Mouse (Mus musculus) midbrain, embryonic 13.5 days (tissue): ENCODE results near the gene Clec4a3. TPM values are rescaled to one million over a fixed set of nuclear protein-coding genes. Genes with fewer than 3 reads are reported as not detected.
"Not testable (repeated sequence)": the region's sequence is repeated elsewhere in the genome, so short reads cannot be mapped to it uniquely, and the experiment has no call there.

Experiments used
- ATAC-seq: fragments of 200-750 bp; cut with Nextera tagmentation; 2 replicates; pipeline ENCODE4 v1.8.0; 2017; ENCODE audit warnings: mild to moderate bottlenecking, moderate TSS enrichment, moderate library complexity
- H3K27ac ChIP-seq: fragments of 300-500 bp; sonication (generic); 2 replicates; pipeline ENCODE4 v1.5.1; 2015; ENCODE audit warnings: inconsistent platforms, mild to moderate bottlenecking, moderate library complexity
- H3K27me3 ChIP-seq: fragments of 300-500 bp; sonication (generic); 2 replicates; pipeline ENCODE4 v1.6.1; 2015; ENCODE audit warnings: mild to moderate bottlenecking, inconsistent platforms
- H3K36me3 ChIP-seq: fragments of 300-500 bp; sonication (generic); 2 replicates; pipeline ENCODE4 v1.6.1; 2015; ENCODE audit warnings: mild to moderate bottlenecking, inconsistent platforms
- H3K4me1 ChIP-seq: fragments of 300-500 bp; sonication (generic); replicated peaks from 2 replicates; pipeline ENCODE4 v1.6.1; 2015; ENCODE audit warnings: inconsistent platforms
- H3K4me2 ChIP-seq: fragments of 300-500 bp; sonication (generic); replicated peaks from 2 replicates; pipeline ENCODE4 v1.6.1; 2015; ENCODE audit warnings: moderate library complexity, mild to moderate bottlenecking, inconsistent platforms
- H3K4me3 ChIP-seq: fragments of 300-500 bp; sonication (generic); replicated peaks from 2 replicates; pipeline ENCODE4 v1.5.1; 2015; ENCODE audit warnings: mild to moderate bottlenecking, inconsistent platforms
- H3K9ac ChIP-seq: fragments of 300-500 bp; sonication (generic); replicated peaks from 2 replicates; pipeline ENCODE4 v1.6.1; 2015; ENCODE audit warnings: mild to moderate bottlenecking, inconsistent platforms
- H3K9me3 ChIP-seq: fragments of 300-500 bp; sonication (generic); 2 replicates; pipeline ENCODE4 v1.6.1; 2016; ENCODE audit warnings: mild to moderate bottlenecking, inconsistent platforms
- WGBS: fragments of 180-500 bp; shearing (Covaris S2); methylation state at CpG from one replicate; pipeline ENCODE4 v1.1.7; 2015; 5-methylcytosine and 5-hydroxymethylcytosine counted together
- polyA plus RNA-seq: library from polyadenylated mRNA; unstranded; fragments of >200 nt; fragmentation: Nextera tagmentation; extraction: Ambion mirVana; gene quantifications from 2 replicates; pipeline ENCODE4 v1.2.1, GENCODE M21; 2015

Gene Clec4a3
- 0.92 and 0.94 TPM in 2 replicates for polyA plus RNA-seq

- H3K27me3 ChIP-seq, result no peaks in the 10 kb centered on the region
- no peaks in the 10 kb centered on the region for H3K4me1 ChIP-seq
- WGBS, result 86% methylated on average over 8 of the region's 8 CpGs
- no peak within 1 kb of the TSS for H3K27ac ChIP-seq
- no peak within 1 kb of the TSS for H3K4me2 ChIP-seq
- no peak within 1 kb of the TSS for H3K9ac ChIP-seq
- ATAC-seq, result no peak
- no peak within 1 kb of the TSS for H3K4me3 ChIP-seq
- no peaks in the 10 kb centered on the region for H3K36me3 ChIP-seq
- H3K9me3 ChIP-seq, result no peaks in the 10 kb centered on the region
Observed at GRCm38 (mm10) chr6:122952401-122952800, at the start of gene Clec4a3. Clec4a3 (plus strand) TSS chr6:122952515.

- Histone ChIP-seq H3K9ac (no peak overlapping the region), H3K9me3 (no peaks in the 10 kb centered on the region), H3K4me2 (no peak overlapping the region), H3K27ac (no peak overlapping the region), H3K36me3 (no peaks in the 10 kb centered on the region), H3K27me3 (no peaks in the 10 kb centered on the region), H3K4me3 (no peak overlapping the region), H3K4me1 (no peaks in the 10 kb centered on the region)
- WGBS, result 90% methylated on average over 4 of the region's 4 CpGs
- ATAC-seq, result no peak
Observed at GRCm38 (mm10) chr6:122919922-122920321, 32.4 kb upstream of the Clec4a3 start.

- 71% methylated on average over 4 of the region's 4 CpGs for WGBS
- H3K4me1 ChIP-seq, result no peaks in the 10 kb centered on the region
- H3K9ac ChIP-seq, result no peak within 1 kb of the TSS
- H3K36me3 ChIP-seq, result no peaks in the 10 kb centered on the region
- H3K27ac ChIP-seq, result no peak within 1 kb of the TSS
- no peaks in the 10 kb centered on the region for H3K27me3 ChIP-seq
- H3K9me3 ChIP-seq, result no peaks in the 10 kb centered on the region
- H3K4me2 ChIP-seq, result no peak within 1 kb of the TSS
- no peak within 1 kb of the TSS for H3K4me3 ChIP-seq
- no peak for ATAC-seq
Observed at GRCm38 (mm10) chr6:122921451-122921850, 30.9 kb upstream of the Clec4a3 start, which contains the start of gene Clec4a1. Clec4a1 (plus strand) TSS chr6:122921848.

- no peaks in the 10 kb centered on the region for H3K9me3 ChIP-seq
- H3K4me3 ChIP-seq, result no peak overlapping the region
- WGBS, result 92% methylated on average over 3 of the region's 3 CpGs
- H3K27ac ChIP-seq, result no peak overlapping the region
- H3K4me1 ChIP-seq, result no peaks in the 10 kb centered on the region
- H3K36me3 ChIP-seq, result no peaks in the 10 kb centered on the region
- H3K9ac ChIP-seq, result no peak overlapping the region
- ATAC-seq, result no peak
- H3K27me3 ChIP-seq, result no peaks in the 10 kb centered on the region
- H3K4me2 ChIP-seq, result no peak overlapping the region
Observed at GRCm38 (mm10) chr6:122934845-122935244, 17.5 kb upstream of the Clec4a3 start.

GRCm38 (mm10) chr6:122939618-122940017 is 12.7 kb upstream of the Clec4a3 start:
- Histone ChIP-seq H3K9me3 (no peaks in the 10 kb centered on the region), H3K27ac (no peak overlapping the region), H3K4me3 (no peak overlapping the region), H3K27me3 (no peaks in the 10 kb centered on the region), H3K4me1 (no peaks in the 10 kb centered on the region), H3K36me3 (no peaks in the 10 kb centered on the region), H3K4me2 (no peak overlapping the region), H3K9ac (no peak overlapping the region)
- WGBS, result 89% methylated on average over 5 of the region's 5 CpGs
- ATAC-seq, result no peak

- Histone ChIP-seq H3K36me3 (no peaks in the 10 kb centered on the region), H3K4me1 (no peaks in the 10 kb centered on the region), H3K27me3 (no peaks in the 10 kb centered on the region), H3K27ac (no peak overlapping the region), H3K4me3 (no peak overlapping the region), H3K4me2 (no peak overlapping the region), H3K9ac (no peak overlapping the region), H3K9me3 (no peaks in the 10 kb centered on the region)
- 90% methylated on average over 2 of the region's 2 CpGs for WGBS
- no peak for ATAC-seq
Observed at GRCm38 (mm10) chr6:122946760-122947159, 5.6 kb upstream of the Clec4a3 start.

GRCm38 (mm10) chr6:122964562-122964961 is 12.2 kb downstream of the Clec4a3 start:
- no peaks in the 10 kb centered on the region for H3K4me1 ChIP-seq
- H3K4me2 ChIP-seq, result no peak overlapping the region
- no peaks in the 10 kb centered on the region for H3K27me3 ChIP-seq
- no peak overlapping the region for H3K27ac ChIP-seq
- no peaks in the 10 kb centered on the region for H3K36me3 ChIP-seq
- no peak overlapping the region for H3K9ac ChIP-seq
- H3K9me3 ChIP-seq, result no peaks in the 10 kb centered on the region
- 79% methylated on average over 2 of the region's 2 CpGs for WGBS
- no peak overlapping the region for H3K4me3 ChIP-seq
- no peak for ATAC-seq

- Histone ChIP-seq H3K9ac (no peak overlapping the region), H3K4me3 (no peak overlapping the region), H3K9me3 (peaks cover 4% of the 10 kb centered on the region; the same call in 1 of the 2 replicates), H3K36me3 (no peaks in the 10 kb centered on the region), H3K27ac (no peak overlapping the region), H3K4me1 (no peaks in the 10 kb centered on the region), H3K27me3 (no peaks in the 10 kb centered on the region), H3K4me2 (no peak overlapping the region)
- ATAC-seq, result no peak
- 88% methylated on average over 2 of the region's 2 CpGs for WGBS
Observed at GRCm38 (mm10) chr6:122969048-122969447, 16.7 kb downstream of the Clec4a3 start.

- no peak within 1 kb of the TSS for H3K4me2 ChIP-seq
- no peaks in the 10 kb centered on the region for H3K4me1 ChIP-seq
- no peaks in the 10 kb centered on the region for H3K9me3 ChIP-seq
- WGBS, result 84% methylated on average over 6 of the region's 6 CpGs
- no peak within 1 kb of the TSS for H3K9ac ChIP-seq
- H3K27me3 ChIP-seq, result no peaks in the 10 kb centered on the region
- no peak within 1 kb of the TSS for H3K4me3 ChIP-seq
- ATAC-seq, result no peak
- no peak within 1 kb of the TSS for H3K27ac ChIP-seq
- H3K36me3 ChIP-seq, result no peaks in the 10 kb centered on the region
Observed at GRCm38 (mm10) chr6:122989876-122990437, 37.6 kb downstream of the Clec4a3 start, which contains the start of gene Clec4a4. Clec4a4 (plus strand) TSS chr6:122990367.

GRCm38 (mm10) chr6:123004696-123005095 is 52.4 kb downstream of the Clec4a3 start:
- H3K27me3 ChIP-seq, H3K9me3 ChIP-seq, H3K4me2 ChIP-seq, H3K4me3 ChIP-seq, H3K9ac ChIP-seq, H3K36me3 ChIP-seq, H3K27ac ChIP-seq, H3K4me1 ChIP-seq, ATAC-seq: not testable (repeated sequence)
- WGBS, result 80% methylated on average over 2 of the region's 2 CpGs

GRCm38 (mm10) chr6:123005591-123005990 is 53.3 kb downstream of the Clec4a3 start:
- Histone ChIP-seq H3K4me2 (no peak overlapping the region), H3K9ac (no peak overlapping the region), H3K36me3 (no peaks in the 10 kb centered on the region), H3K4me1 (no peaks in the 10 kb centered on the region), H3K27me3 (no peaks in the 10 kb centered on the region), H3K4me3 (no peak overlapping the region), H3K9me3 (no peaks in the 10 kb centered on the region), H3K27ac (no peak overlapping the region)
- 81% methylated on average over 1 of the region's 1 CpGs for WGBS
- no peak for ATAC-seq
